Mouse (Mus musculus) forebrain, embryonic 11.5 days (tissue): Measurements from ENCODE around the gene Bid. TPM values are rescaled to one million over a fixed set of nuclear protein-coding genes. Genes with fewer than 3 reads are reported as not detected.
A peak's percentile ranks its signal among the peaks of the same experiment; 100 is the strongest.
"Not testable (repeated sequence)": the region's sequence is repeated elsewhere in the genome, so short reads cannot be mapped to it uniquely, and the experiment has no call there.

Source experiments
- ATAC-seq: fragments of 200-750 bp; cut with Nextera tagmentation; replicated peaks from 2 replicates; pipeline ENCODE4 v1.8.0; 2017; ENCODE audit warnings: moderate TSS enrichment; ENCODE audit not compliant: low FRiP score
- DNase-seq: peaks from one replicate; pipeline ENCODE4 v3.0.0-alpha.2; 2017; ENCODE audit warnings: low spot score
- H3K27ac ChIP-seq: fragments of 300-500 bp; sonication (generic); 2 replicates; pipeline ENCODE4 v1.5.1; 2014; ENCODE audit warnings: low read depth, low read length
- H3K27me3 ChIP-seq: fragments of 300-500 bp; sonication (generic); 2 replicates; pipeline ENCODE4 v1.6.1; 2014; ENCODE audit warnings: mild to moderate bottlenecking, low read length, mixed read lengths; ENCODE audit not compliant: control insufficient read depth, insufficient read depth
- H3K36me3 ChIP-seq: fragments of 300-500 bp; sonication (generic); 2 replicates; pipeline ENCODE4 v1.6.1; 2014; ENCODE audit warnings: mild to moderate bottlenecking, low read length, moderate library complexity, mixed read lengths; ENCODE audit not compliant: control insufficient read depth, insufficient read depth
- H3K4me1 ChIP-seq: fragments of 300-500 bp; sonication (generic); replicated peaks from 2 replicates; pipeline ENCODE4 v1.6.1; 2014; ENCODE audit warnings: low read length, mixed read lengths; ENCODE audit not compliant: control insufficient read depth, insufficient read depth
- H3K4me2 ChIP-seq: fragments of 300-500 bp; sonication (generic); 2 replicates; pipeline ENCODE4 v1.6.1; 2014; ENCODE audit warnings: low read depth, mild to moderate bottlenecking, low read length, moderate library complexity, mixed read lengths; ENCODE audit not compliant: severe bottlenecking
- H3K4me3 ChIP-seq: fragments of 300-500 bp; sonication (generic); 2 replicates; pipeline ENCODE4 v1.5.1; 2014; ENCODE audit warnings: low read depth, low read length
- H3K9ac ChIP-seq: fragments of 300-500 bp; sonication (generic); 2 replicates; pipeline ENCODE4 v1.6.1; 2014; ENCODE audit warnings: low read length
- H3K9me3 ChIP-seq: fragments of 300-500 bp; sonication (generic); 2 replicates; pipeline ENCODE4 v1.6.1; 2016; ENCODE audit warnings: low read length, mixed read lengths; ENCODE audit not compliant: control insufficient read depth
- whole genome bisulfite sequencing: fragments of 180-500 bp; shearing (Covaris S2); extraction: QIAGEN DNeasy Blood & Tissue Kit; methylation state at CpG from one replicate; pipeline ENCODE4 v1.1.7; 2014; 5-methylcytosine and 5-hydroxymethylcytosine counted together
- polyA plus RNA-seq: library from polyadenylated mRNA; unstranded; fragments of >200 nt; fragmentation: Nextera tagmentation; extraction: Ambion mirVana; gene quantifications from 2 replicates; pipeline ENCODE4 v1.2.1, GENCODE M21; 2014

Bid gene
- polyA plus RNA-seq, 1 experiment from 2014 or later = 15.0 TPM

GRCm38 (mm10) chr6:120873874-120874273 lies 42.8 kb downstream of the Bid start:
- Histone ChIP-seq H3K36me3 (no peaks in the 10 kb centered on the region), H3K9ac (no peak overlapping the region), H3K27me3 (no peaks in the 10 kb centered on the region), H3K4me3 (no peak overlapping the region), H3K4me1 (no peaks in the 10 kb centered on the region), H3K9me3 (no peaks in the 10 kb centered on the region), H3K27ac (no peak overlapping the region), H3K4me2 (no peak overlapping the region)
- ATAC-seq (no peak), DNase-seq (no peak)
- 92% methylated on average over 9 of the region's 9 CpGs for WGBS

- H3K9me3 ChIP-seq = no peaks in the 10 kb centered on the region
- DNase-seq (no peak), ATAC-seq (no peak)
- no peak overlapping the region for H3K4me2 ChIP-seq
- no peak overlapping the region for H3K9ac ChIP-seq
- no peaks in the 10 kb centered on the region for H3K36me3 ChIP-seq
- 89% methylated on average over 2 of the region's 2 CpGs for WGBS
- H3K4me1 ChIP-seq = no peaks in the 10 kb centered on the region
- H3K27ac ChIP-seq = no peak overlapping the region
- H3K27me3 ChIP-seq = no peaks in the 10 kb centered on the region
- H3K4me3 ChIP-seq = no peak overlapping the region
These were observed 45.4 kb downstream of the Bid start for GRCm38 (mm10) chr6:120871286-120871685.

- WGBS = 65% methylated on average over 1 of the region's 1 CpGs
- Histone ChIP-seq H3K4me3 (no peak overlapping the region), H3K9ac (no peak overlapping the region), H3K4me2 (no peak overlapping the region), H3K27ac (no peak overlapping the region), H3K36me3 (peaks cover 2% of the 10 kb centered on the region; the same call in 1 of the 2 replicates), H3K9me3 (no peaks in the 10 kb centered on the region), H3K4me1 (no peaks in the 10 kb centered on the region), H3K27me3 (no peaks in the 10 kb centered on the region)
- ATAC-seq (no peak), DNase-seq (no peak)
These were observed 47.8 kb downstream of the Bid start for GRCm38 (mm10) chr6:120868824-120869223.

GRCm38 (mm10) chr6:120866051-120866814 lies 50.4 kb downstream of the Bid start:
- ATAC-seq = no peak
- 88% methylated on average over 9 of the region's 9 CpGs for WGBS

GRCm38 (mm10) chr6:120860079-120860478 lies 56.6 kb downstream of the Bid start:
- DNase-seq = no peak

More at GRCm38 (mm10) chr6:120866051-120866814, 50.4 kb downstream of the Bid start:
- no peak overlapping the region for H3K4me2 ChIP-seq
- no peak overlapping the region for H3K4me3 ChIP-seq
- H3K27ac ChIP-seq = no peak overlapping the region
- H3K27me3 ChIP-seq = no peaks in the 10 kb centered on the region
- no peaks in the 10 kb centered on the region for H3K9me3 ChIP-seq
- DNase-seq = no peak
- H3K4me1 ChIP-seq = no peaks in the 10 kb centered on the region
- no peak overlapping the region for H3K9ac ChIP-seq
- H3K36me3 ChIP-seq = peaks cover 2% of the 10 kb centered on the region; the same call in 1 of the 2 replicates

GRCm38 (mm10) chr6:120858217-120858711 lies 58.4 kb downstream of the Bid start:
- Histone ChIP-seq H3K4me3 (no peak overlapping the region), H3K36me3 (no peaks in the 10 kb centered on the region), H3K27ac (no peak overlapping the region; the same call in 1 of the 2 replicates), H3K27me3 (no peaks in the 10 kb centered on the region), H3K4me1 (no peaks in the 10 kb centered on the region), H3K9me3 (no peaks in the 10 kb centered on the region; the same call in 1 of the 2 replicates), H3K4me2 (no peak overlapping the region), H3K9ac (no peak overlapping the region)
- DNase-seq (no peak), ATAC-seq (peak; percentile 51)
- WGBS = 37% methylated on average over 8 of the region's 8 CpGs

More at GRCm38 (mm10) chr6:120860079-120860478, 56.6 kb downstream of the Bid start:
- no peak overlapping the region for H3K4me2 ChIP-seq
- no peak for ATAC-seq
- no peak overlapping the region for H3K9ac ChIP-seq
- H3K27me3 ChIP-seq = no peaks in the 10 kb centered on the region
- H3K4me3 ChIP-seq = no peak overlapping the region
- 95% methylated on average over 3 of the region's 3 CpGs for WGBS
- H3K9me3 ChIP-seq = no peaks in the 10 kb centered on the region; the same call in 1 of the 2 replicates
- 0 out of 2 replicates have a peak, but pooled peaks cover 2% of the 10 kb centered on the region for H3K36me3 ChIP-seq
- no peak overlapping the region for H3K27ac ChIP-seq
- H3K4me1 ChIP-seq = no peaks in the 10 kb centered on the region

- Histone ChIP-seq H3K4me1 (no peaks in the 10 kb centered on the region), H3K36me3 (peaks cover 2% of the 10 kb centered on the region; the same call in 1 of the 2 replicates), H3K9me3 (no peaks in the 10 kb centered on the region; the same call in 1 of the 2 replicates), H3K9ac (no peak overlapping the region), H3K27me3 (no peaks in the 10 kb centered on the region), H3K4me3 (no peak overlapping the region), H3K4me2 (no peak overlapping the region), H3K27ac (no peak overlapping the region)
- WGBS = 91% methylated on average over 10 of the region's 10 CpGs
- no peak for ATAC-seq
- no peak for DNase-seq
These were observed 62.2 kb downstream of the Bid start for GRCm38 (mm10) chr6:120854413-120854812.

- ATAC-seq, H3K27me3 ChIP-seq, H3K9me3 ChIP-seq, H3K27ac ChIP-seq, H3K4me1 ChIP-seq, H3K36me3 ChIP-seq, H3K4me2 ChIP-seq, H3K9ac ChIP-seq, DNase-seq, H3K4me3 ChIP-seq: not testable (repeated sequence)
These were observed 65.9 kb downstream of the Bid start for GRCm38 (mm10) chr6:120850720-120851119.
